Mouse (Mus musculus) brain, embryonic 14.5 days (tissue): ENCODE measurements at regions not wholly inside any gene's neighbourhood (a gene's known extent, or its start where the extent isn't known, plus 50 kb on each side); places are given as distances from the start of the nearest gene placed in this dataset.

Experiments
- CTCF ChIP-seq: fragments of 200-500 bp; IDR thresholded peaks from 2 replicates; pipeline ENCODE4 v1.5.1; 2012; ENCODE audit warnings: inconsistent platforms, mild to moderate bottlenecking, moderate library complexity, borderline replicate concordance; ENCODE audit not compliant: insufficient read depth, insufficient read length; ENCODE audit errors: extremely low read depth
- POLR2A ChIP-seq: fragments of 200-500 bp; IDR thresholded peaks from 2 replicates; pipeline ENCODE4 v1.6.1; 2012; ENCODE audit warnings: mild to moderate bottlenecking, inconsistent platforms, borderline replicate concordance; ENCODE audit not compliant: poor library complexity, insufficient read depth, insufficient read length, severe bottlenecking; ENCODE audit errors: extremely low read depth

DNA sequence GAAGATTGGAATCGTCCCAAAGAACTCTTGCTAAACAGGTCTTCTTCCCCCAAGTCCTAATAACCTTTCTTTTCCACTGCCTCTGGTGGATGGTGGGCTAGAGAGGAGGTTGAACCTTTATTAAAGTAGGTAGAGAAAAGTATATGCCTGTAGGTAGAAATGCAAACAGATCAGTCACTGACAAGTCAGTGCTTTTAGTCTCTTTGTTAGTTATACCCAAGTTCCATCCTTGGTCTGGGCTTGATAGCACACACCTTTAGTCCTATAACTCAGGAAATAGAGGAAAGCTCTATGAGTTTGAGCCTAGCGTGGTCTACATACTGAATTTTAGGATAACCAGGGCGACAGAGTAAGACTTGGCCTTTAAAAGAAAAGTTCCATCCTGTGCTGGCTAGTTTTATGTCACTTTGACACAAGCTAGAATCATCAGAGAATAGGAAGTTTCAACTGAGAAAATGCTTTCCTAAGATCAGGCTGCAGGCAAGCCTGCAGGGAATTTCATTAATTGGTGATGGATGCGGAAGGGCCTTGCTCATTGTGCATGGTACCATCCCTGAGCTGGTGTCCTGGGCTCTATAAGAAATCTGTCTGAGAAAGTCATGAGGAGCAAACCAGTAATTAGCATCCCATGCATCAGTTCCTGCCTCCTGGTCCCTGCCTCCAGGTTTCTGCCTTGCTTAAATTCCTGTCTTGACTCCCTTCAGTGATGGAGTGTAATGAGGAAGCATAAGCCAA is 94.7 kb upstream of the Cpsf6 start:
- TF ChIP-seq CTCF (no peak), POLR2A (no peak)
